Mouse (Mus musculus): ENCODE measurements around the gene Vps13c. TPM values are rescaled to one million over a fixed set of nuclear protein-coding genes. Genes with fewer than 3 reads are reported as not detected.
A peak's percentile ranks its signal among the peaks of the same experiment; 100 is the strongest.

Vps13c gene
- polyA plus RNA-seq (2015; fragmentation: Nextera tagmentation; extraction: Ambion mirVana), result 3.9 and 4.3 TPM in 2 replicates

GRCm38 (mm10) chr9:67839981-67840859 is at the start of gene Vps13c:
Gene Vps13c, plus strand, starts transcription at chr9:67840396.
- Histone ChIP-seq H3K4me1 (peaks cover 8% of the 10 kb centered on the region), H3K4me2 (replicated peaks) (peak within 1 kb of the TSS; percentile 82), H3K9me3 (replicated peaks) (no peaks in the 10 kb centered on the region), H3K9ac (peak within 1 kb of the TSS; percentile 52), H3K27me3 (no peaks in the 10 kb centered on the region), H3K36me3 (no peaks in the 10 kb centered on the region), H3K4me3 (replicated peaks) (peak within 1 kb of the TSS; percentile 58), H3K27ac (replicated peaks) (no peak within 1 kb of the TSS)
- ATAC-seq (ENCODE audit: insufficient number of reproducible peaks, low FRiP score, low TSS enrichment, low read depth), result peak; percentile 97
- WGBS, result under 1% methylated on average over 31 of the region's 53 CpGs

- H3K4me1 ChIP-seq, result peaks cover 15% of the 10 kb centered on the region
- no peak overlapping the region for H3K9ac ChIP-seq
- H3K36me3 ChIP-seq, result no peaks in the 10 kb centered on the region
- no peak overlapping the region for H3K4me3 ChIP-seq (replicated peaks)
- no peak overlapping the region for H3K27ac ChIP-seq (replicated peaks)
- no peak for ATAC-seq (ENCODE audit: insufficient number of reproducible peaks, low FRiP score, low TSS enrichment, low read depth)
- no peaks in the 10 kb centered on the region for H3K27me3 ChIP-seq
- H3K4me2 ChIP-seq (replicated peaks), result no peak overlapping the region
- no peaks in the 10 kb centered on the region for H3K9me3 ChIP-seq (replicated peaks)
- WGBS, result 70% methylated on average over 5 of the region's 5 CpGs
Measured at GRCm38 (mm10) chr9:67792405-67792804, 47.8 kb upstream of the Vps13c start.

- Histone ChIP-seq H3K4me2 (replicated peaks) (no peak overlapping the region), H3K4me3 (replicated peaks) (no peak overlapping the region), H3K9ac (no peak overlapping the region), H3K27me3 (no peaks in the 10 kb centered on the region), H3K36me3 (no peaks in the 10 kb centered on the region), H3K4me1 (peaks cover 15% of the 10 kb centered on the region), H3K9me3 (replicated peaks) (no peaks in the 10 kb centered on the region), H3K27ac (replicated peaks) (no peak overlapping the region)
- no peak for ATAC-seq (ENCODE audit: insufficient number of reproducible peaks, low FRiP score, low TSS enrichment, low read depth)
- 76% methylated on average over 6 of the region's 6 CpGs for WGBS
Measured at GRCm38 (mm10) chr9:67793501-67793900, 46.7 kb upstream of the Vps13c start.

- Histone ChIP-seq H3K4me2 (replicated peaks) (no peak overlapping the region), H3K27ac (replicated peaks) (no peak overlapping the region), H3K4me3 (replicated peaks) (no peak overlapping the region), H3K9me3 (replicated peaks) (no peaks in the 10 kb centered on the region), H3K36me3 (no peaks in the 10 kb centered on the region), H3K4me1 (peaks cover 15% of the 10 kb centered on the region), H3K9ac (no peak overlapping the region), H3K27me3 (no peaks in the 10 kb centered on the region)
- ATAC-seq (ENCODE audit: insufficient number of reproducible peaks, low FRiP score, low TSS enrichment, low read depth), result no peak
- 75% methylated on average over 1 of the region's 1 CpGs for WGBS
Measured at GRCm38 (mm10) chr9:67794216-67794615, 46.0 kb upstream of the Vps13c start.

- no peak for ATAC-seq (ENCODE audit: insufficient number of reproducible peaks, low FRiP score, low TSS enrichment, low read depth)
- Histone ChIP-seq H3K9me3 (replicated peaks) (no peaks in the 10 kb centered on the region), H3K4me2 (replicated peaks) (no peak overlapping the region), H3K36me3 (no peaks in the 10 kb centered on the region), H3K4me3 (replicated peaks) (no peak overlapping the region), H3K4me1 (peaks cover 15% of the 10 kb centered on the region), H3K27ac (replicated peaks) (no peak overlapping the region), H3K27me3 (no peaks in the 10 kb centered on the region), H3K9ac (no peak overlapping the region)
- 89% methylated on average over 4 of the region's 4 CpGs for WGBS
Measured at GRCm38 (mm10) chr9:67794668-67795067, 45.5 kb upstream of the Vps13c start.

GRCm38 (mm10) chr9:67795205-67795675 is 45.0 kb upstream of the Vps13c start:
- Histone ChIP-seq H3K27ac (replicated peaks) (no peak overlapping the region), H3K27me3 (no peaks in the 10 kb centered on the region), H3K4me2 (replicated peaks) (0 out of 2 replicates have a peak overlapping the region, but pooled peaks have one; percentile 6), H3K36me3 (no peaks in the 10 kb centered on the region), H3K9ac (no peak overlapping the region), H3K4me1 (peaks cover 15% of the 10 kb centered on the region), H3K9me3 (replicated peaks) (no peaks in the 10 kb centered on the region), H3K4me3 (replicated peaks) (no peak overlapping the region)
- WGBS, result 49% methylated on average over 14 of the region's 14 CpGs
- ATAC-seq (ENCODE audit: insufficient number of reproducible peaks, low FRiP score, low TSS enrichment, low read depth), result no peak

- Histone ChIP-seq H3K4me3 (replicated peaks) (no peak overlapping the region), H3K36me3 (no peaks in the 10 kb centered on the region), H3K27ac (replicated peaks) (no peak overlapping the region), H3K9ac (no peak overlapping the region), H3K4me1 (peaks cover 15% of the 10 kb centered on the region), H3K4me2 (replicated peaks) (no peak overlapping the region), H3K9me3 (replicated peaks) (no peaks in the 10 kb centered on the region), H3K27me3 (no peaks in the 10 kb centered on the region)
- ATAC-seq (ENCODE audit: insufficient number of reproducible peaks, low FRiP score, low TSS enrichment, low read depth), result no peak
- WGBS, result 51% methylated on average over 14 of the region's 14 CpGs
Measured at GRCm38 (mm10) chr9:67799078-67799819, 40.9 kb upstream of the Vps13c start.

- Histone ChIP-seq H3K9ac (no peak overlapping the region), H3K27ac (replicated peaks) (no peak overlapping the region), H3K27me3 (no peaks in the 10 kb centered on the region), H3K36me3 (no peaks in the 10 kb centered on the region), H3K4me2 (replicated peaks) (no peak overlapping the region), H3K4me3 (replicated peaks) (no peak overlapping the region), H3K9me3 (replicated peaks) (no peaks in the 10 kb centered on the region), H3K4me1 (no peaks in the 10 kb centered on the region)
- WGBS, result 28% methylated on average over 6 of the region's 6 CpGs
- no peak for ATAC-seq (ENCODE audit: insufficient number of reproducible peaks, low FRiP score, low TSS enrichment, low read depth)
Measured at GRCm38 (mm10) chr9:67802241-67802640, 38.0 kb upstream of the Vps13c start.

GRCm38 (mm10) chr9:67807000-67807399 is 33.2 kb upstream of the Vps13c start:
- H3K27me3 ChIP-seq, result no peaks in the 10 kb centered on the region
- H3K4me2 ChIP-seq (replicated peaks), result no peak overlapping the region
- ATAC-seq (ENCODE audit: insufficient number of reproducible peaks, low FRiP score, low TSS enrichment, low read depth), result no peak
- H3K27ac ChIP-seq (replicated peaks), result no peak overlapping the region
- H3K4me3 ChIP-seq (replicated peaks), result no peak overlapping the region
- H3K9ac ChIP-seq, result no peak overlapping the region
- no peaks in the 10 kb centered on the region for H3K4me1 ChIP-seq
- WGBS, result 59% methylated on average over 5 of the region's 5 CpGs
- H3K36me3 ChIP-seq, result no peaks in the 10 kb centered on the region
- H3K9me3 ChIP-seq (replicated peaks), result no peaks in the 10 kb centered on the region

- H3K27me3 ChIP-seq, result no peaks in the 10 kb centered on the region
- ATAC-seq (ENCODE audit: insufficient number of reproducible peaks, low FRiP score, low TSS enrichment, low read depth), result no peak
- no peak overlapping the region for H3K4me2 ChIP-seq (replicated peaks)
- no peaks in the 10 kb centered on the region for H3K9me3 ChIP-seq (replicated peaks)
- no peak overlapping the region for H3K27ac ChIP-seq (replicated peaks)
- H3K36me3 ChIP-seq, result no peaks in the 10 kb centered on the region
- no peak overlapping the region for H3K9ac ChIP-seq
- 53% methylated on average over 6 of the region's 6 CpGs for WGBS
- H3K4me3 ChIP-seq (replicated peaks), result no peak overlapping the region
- H3K4me1 ChIP-seq, result peaks cover 10% of the 10 kb centered on the region
Measured at GRCm38 (mm10) chr9:67810527-67810926, 29.7 kb upstream of the Vps13c start.

- Histone ChIP-seq H3K9me3 (replicated peaks) (no peaks in the 10 kb centered on the region), H3K9ac (no peak overlapping the region), H3K27ac (replicated peaks) (no peak overlapping the region), H3K4me1 (peaks cover 10% of the 10 kb centered on the region), H3K36me3 (no peaks in the 10 kb centered on the region), H3K4me2 (replicated peaks) (no peak overlapping the region), H3K4me3 (replicated peaks) (no peak overlapping the region), H3K27me3 (no peaks in the 10 kb centered on the region)
- WGBS, result 64% methylated on average over 3 of the region's 3 CpGs
- no peak for ATAC-seq (ENCODE audit: insufficient number of reproducible peaks, low FRiP score, low TSS enrichment, low read depth)
Measured at GRCm38 (mm10) chr9:67811116-67811515, 29.1 kb upstream of the Vps13c start.
